Mouse (Mus musculus) liver (tissue): Measurements from ENCODE around the gene Rab9b.

ENCODE experiments used
- DNase-seq: peaks from one replicate; pipeline ENCODE4 v3.0.0-alpha.2; 2020; ENCODE audit warnings: mixed read lengths

Gene Rab9b

DNA sequence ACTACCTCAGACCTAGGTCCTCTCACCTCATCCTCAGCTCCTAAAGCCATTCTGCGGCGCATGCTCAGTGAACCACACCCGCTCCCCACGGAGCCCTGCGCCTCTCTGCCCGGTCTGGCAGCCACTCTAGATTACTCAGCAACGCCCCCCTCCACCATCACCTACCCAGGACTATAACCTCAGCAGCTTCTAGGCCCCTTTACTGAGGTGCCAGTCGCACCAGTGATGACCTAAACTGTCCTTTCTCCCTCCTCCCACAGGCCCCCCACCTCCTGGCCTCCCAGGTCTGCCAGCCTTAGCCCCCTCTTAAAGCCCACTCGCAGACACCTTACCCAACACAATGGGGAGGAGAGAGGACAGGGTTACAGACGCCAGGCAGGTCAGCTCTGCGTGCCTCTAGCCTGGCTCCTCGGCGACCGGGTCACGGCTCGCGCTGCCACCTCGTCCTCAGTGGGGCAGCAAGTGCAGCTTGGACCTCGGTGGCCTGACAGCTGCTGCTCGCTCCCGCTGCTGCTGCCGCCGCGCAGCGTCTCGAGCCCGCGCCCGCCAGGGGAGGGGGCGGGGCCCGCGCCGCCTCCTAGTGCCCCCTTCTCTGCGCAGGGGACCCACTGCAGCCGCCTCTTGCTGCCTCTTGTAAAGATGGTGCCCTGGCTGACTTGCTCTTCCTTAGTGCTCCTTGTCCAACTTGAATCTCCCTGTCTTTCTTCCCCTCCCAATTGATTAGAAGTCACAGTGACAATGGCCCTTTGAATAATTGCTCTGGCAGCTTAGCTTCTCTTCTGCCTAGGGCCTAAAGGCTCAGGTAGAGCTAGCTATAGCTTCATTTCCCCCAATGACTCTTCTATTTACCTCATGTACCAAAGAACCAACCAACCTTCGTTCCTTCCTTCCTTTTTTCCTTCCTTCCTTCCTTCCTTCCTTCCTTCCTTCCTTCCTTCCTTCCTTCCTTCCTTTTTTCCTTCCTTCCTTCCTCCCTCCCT, at the start of gene Rab9b:
Gene Rab9b (minus strand): TSS at position 695 of the 980 bp plus-strand sequence.
- no peak for DNase-seq

DNA sequence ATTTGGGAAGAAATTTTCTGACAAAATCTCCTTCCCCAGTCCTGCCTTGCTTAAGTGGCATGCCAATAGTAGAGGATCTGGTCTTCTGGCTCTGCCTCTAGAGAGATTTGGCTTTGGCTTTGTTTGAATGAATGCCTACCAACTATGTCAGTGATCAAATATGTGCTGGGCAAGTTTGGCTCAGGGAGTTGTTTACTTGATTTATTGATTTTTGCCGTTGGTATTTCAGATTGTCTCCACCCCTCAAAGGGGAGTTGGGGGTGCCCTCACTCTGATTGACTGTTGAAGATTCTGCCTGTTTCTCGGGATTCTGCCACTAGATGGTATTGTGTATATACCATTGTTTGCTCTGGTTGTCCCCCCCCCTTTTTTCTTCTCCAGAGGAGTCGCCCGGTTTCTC, 35.8 kb upstream of the Rab9b start:
- no peak for DNase-seq

DNA sequence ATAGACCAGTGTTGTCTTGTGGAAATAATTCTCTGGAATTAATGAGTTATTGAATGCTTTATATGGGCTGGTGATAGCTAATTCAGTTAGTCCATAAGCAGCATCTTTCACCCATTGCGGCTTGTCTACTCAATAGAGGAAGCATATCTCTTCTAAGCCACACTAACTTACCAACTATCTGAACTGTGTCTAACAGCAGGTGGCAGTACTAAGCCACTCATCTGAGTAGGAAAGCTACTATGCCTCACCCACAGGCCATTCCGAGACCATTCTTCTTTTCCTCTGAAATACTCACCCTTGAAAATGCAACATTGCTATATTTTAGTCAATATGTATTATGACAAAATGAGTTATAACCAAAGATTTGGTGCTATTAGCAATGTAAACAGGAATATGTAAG, 27.2 kb upstream of the Rab9b start:
- no peak for DNase-seq

DNA sequence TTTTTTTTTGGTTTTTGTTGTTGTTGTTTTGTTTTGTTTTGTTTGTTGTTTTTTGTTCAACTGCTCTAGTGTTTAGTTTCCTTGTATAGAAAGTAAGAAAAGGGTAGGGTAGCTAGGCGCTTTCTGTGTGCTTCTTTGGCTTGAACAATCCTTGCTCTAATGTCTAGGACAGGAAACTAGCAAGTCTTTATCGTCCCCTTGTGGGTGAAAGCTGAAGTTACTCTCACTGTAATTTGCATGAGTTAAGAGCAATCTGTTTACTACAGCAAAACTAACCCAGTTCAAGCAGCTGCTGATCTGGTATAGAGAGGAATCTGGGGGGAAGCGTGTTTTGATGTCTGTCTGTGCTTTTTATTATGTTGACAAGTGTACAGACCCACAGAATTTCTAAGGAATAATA, 18.3 kb downstream of the Rab9b start:
- DNase-seq: no peak

DNA sequence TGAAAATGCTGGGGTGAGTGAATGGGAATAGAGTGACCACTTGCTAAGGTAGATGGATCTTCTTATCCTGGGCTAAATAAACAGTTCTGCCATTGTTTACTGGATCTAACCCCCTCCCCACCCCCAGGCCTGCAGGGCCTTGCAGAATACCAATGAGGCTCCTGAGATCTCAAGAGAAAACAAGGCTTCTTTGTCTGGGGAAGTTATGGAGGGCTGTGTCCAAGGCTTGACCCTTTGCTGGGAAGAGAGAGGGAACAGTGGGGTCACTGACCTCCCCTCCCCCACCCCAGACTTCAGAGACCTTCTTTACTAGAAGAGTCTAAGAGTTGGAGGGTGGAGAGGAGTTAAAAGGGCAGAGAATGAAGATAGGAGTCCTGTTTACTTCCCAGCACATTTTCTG, 39.9 kb downstream of the Rab9b start:
- no peak for DNase-seq

DNA sequence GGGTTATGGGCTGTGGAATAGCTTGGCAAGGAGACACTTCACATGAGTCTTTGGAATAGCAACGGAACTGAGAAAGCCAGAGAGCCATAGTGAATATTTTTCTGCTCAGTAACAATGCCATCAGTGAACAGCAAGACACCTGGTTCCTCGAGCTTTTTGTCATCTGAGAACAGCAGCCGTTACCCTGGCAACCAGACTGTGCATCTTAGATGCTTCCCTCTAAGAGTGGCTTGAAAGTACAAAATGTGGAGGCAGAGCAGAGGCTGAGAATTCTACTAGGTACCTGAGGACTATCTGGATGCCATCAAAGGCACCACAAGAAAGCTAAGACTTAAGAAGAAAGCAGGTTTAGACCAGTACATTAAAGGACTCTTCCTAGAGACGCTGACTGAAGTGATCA, 43.5 kb downstream of the Rab9b start:
- no peak for DNase-seq

DNA sequence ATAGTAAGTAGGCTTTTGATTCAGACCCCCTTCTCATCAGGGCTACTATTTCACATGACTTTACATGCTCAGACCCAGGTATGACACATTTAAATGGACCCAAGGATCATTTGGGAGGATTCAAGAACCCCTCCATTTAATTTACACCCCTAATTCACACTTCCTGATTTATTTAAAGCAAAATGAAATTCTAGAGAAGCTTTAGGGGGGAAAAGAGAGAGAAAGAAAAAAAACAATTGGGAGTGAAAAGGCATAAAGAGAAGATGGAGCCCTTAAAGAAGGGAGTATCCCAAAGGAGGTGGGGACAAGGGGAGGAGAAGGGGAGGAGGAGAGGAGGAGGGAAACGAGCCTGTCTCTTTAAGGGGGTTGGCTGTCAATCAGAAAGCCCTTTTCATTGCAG, 46.2 kb downstream of the Rab9b start, which contains the start of gene Plp1:
Gene Plp1 (plus strand): TSS at position 301 of the 400 bp plus-strand sequence.
- DNase-seq: no peak

DNA sequence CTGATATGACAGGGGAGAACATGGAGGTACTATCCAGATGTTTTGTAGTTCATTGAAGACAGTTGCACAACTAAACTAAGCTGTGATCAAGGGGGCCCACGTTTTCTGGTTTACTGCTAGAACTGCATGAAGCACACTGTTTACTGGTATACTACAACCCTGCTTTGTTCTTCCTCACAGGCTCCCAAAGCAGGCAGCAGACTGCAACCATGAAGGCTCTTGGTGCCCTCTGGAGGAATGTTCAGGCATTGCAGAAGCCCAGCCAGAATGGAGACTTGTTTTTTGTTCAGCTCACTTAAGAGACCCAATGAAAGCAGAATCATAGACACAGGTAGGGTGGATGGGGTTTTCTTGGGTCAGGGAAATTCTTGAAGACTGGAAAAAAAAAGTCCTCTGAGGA, 48.3 kb downstream of the Rab9b start:
- DNase-seq: peak; percentile 49

DNA sequence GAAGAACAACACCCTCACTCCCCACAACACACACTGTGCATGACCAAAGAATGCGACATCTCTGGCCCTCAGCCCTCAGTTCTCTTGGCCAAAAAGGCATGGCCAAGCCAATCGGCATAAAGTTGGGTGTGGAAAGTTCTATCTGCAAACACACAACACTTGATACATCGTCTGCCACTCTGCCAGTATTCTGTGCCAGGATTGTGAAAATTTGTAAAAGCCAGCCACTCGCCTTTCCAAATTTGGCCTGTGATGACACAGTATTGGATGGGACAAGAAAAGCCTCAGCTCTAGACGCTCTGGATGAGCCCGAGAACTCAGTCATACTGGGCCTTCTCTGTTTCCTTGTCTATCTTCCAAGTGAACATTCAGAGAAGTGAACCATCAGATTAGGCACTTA, 48.8 kb downstream of the Rab9b start:
- no peak for DNase-seq
